Mouse (Mus musculus) spleen, adult 2 months (tissue): ENCODE results near the gene Elf4. TPM values are rescaled to one million over a fixed set of nuclear protein-coding genes. Genes with fewer than 3 reads are reported as not detected.

Source experiments
- DNase-seq, 2 experiments: peaks; one replicate each; pipeline versions ENCODE4 v3.0.0 to v3.0.0-alpha.2; 2012 to 2021; ENCODE audit warnings: low spot score in 2 of 2, low read depth in 1 of 2
- H3K27ac ChIP-seq: fragments of 200-500 bp; 2 replicates; pipeline ENCODE4 v1.5.1; 2012; ENCODE audit warnings: low read length, inconsistent platforms; ENCODE audit not compliant: insufficient read depth
- H3K27me3 ChIP-seq: fragments of 200-500 bp; 2 replicates; pipeline ENCODE4 v1.6.1; 2012; ENCODE audit warnings: mild to moderate bottlenecking, moderate library complexity, low read length, inconsistent platforms; ENCODE audit not compliant: control insufficient read depth, insufficient read depth
- H3K36me3 ChIP-seq: fragments of 200-500 bp; 2 replicates; pipeline ENCODE4 v1.6.1; 2012; ENCODE audit warnings: mild to moderate bottlenecking, low read length, inconsistent platforms; ENCODE audit not compliant: control insufficient read depth, insufficient read depth
- H3K4me1 ChIP-seq: fragments of 200-500 bp; 2 replicates; pipeline ENCODE4 v1.6.1; 2011; ENCODE audit warnings: inconsistent platforms; ENCODE audit not compliant: control insufficient read depth, insufficient read depth, insufficient read length
- H3K4me3 ChIP-seq: fragments of 200-500 bp; 2 replicates; pipeline ENCODE4 v1.5.1; 2011; ENCODE audit warnings: mild to moderate bottlenecking, inconsistent platforms; ENCODE audit not compliant: insufficient read depth, insufficient read length; ENCODE audit errors: extremely low read depth
- CTCF ChIP-seq: fragments of 200-500 bp; IDR thresholded peaks from 2 replicates; pipeline ENCODE4 v1.5.1; 2011; ENCODE audit warnings: mild to moderate bottlenecking, inconsistent platforms; ENCODE audit not compliant: insufficient read depth, insufficient read length, insufficient replicate concordance; ENCODE audit errors: extremely low read depth
- POLR2A ChIP-seq: fragments of 200-500 bp; IDR thresholded peaks from 2 replicates; pipeline ENCODE4 v1.6.1; 2011; ENCODE audit warnings: low read depth, low read length, inconsistent platforms
- WGBS: fragments of 180-500 bp; shearing (Covaris S2); methylation state at CpG from one replicate; pipeline ENCODE4 v1.1.7; 2018; 5-methylcytosine and 5-hydroxymethylcytosine counted together
- polyA plus RNA-seq: library from polyadenylated mRNA; depleted of rRNA; stranded (reverse); fragments of >200 nt; gene quantifications from 2 replicates; pipeline ENCODE4 v1.2.3, GENCODE M21; 2012; rRNA removed

Elf4 gene
- 42.0 and 46.3 TPM in 2 replicates for polyA plus RNA-seq

DNA sequence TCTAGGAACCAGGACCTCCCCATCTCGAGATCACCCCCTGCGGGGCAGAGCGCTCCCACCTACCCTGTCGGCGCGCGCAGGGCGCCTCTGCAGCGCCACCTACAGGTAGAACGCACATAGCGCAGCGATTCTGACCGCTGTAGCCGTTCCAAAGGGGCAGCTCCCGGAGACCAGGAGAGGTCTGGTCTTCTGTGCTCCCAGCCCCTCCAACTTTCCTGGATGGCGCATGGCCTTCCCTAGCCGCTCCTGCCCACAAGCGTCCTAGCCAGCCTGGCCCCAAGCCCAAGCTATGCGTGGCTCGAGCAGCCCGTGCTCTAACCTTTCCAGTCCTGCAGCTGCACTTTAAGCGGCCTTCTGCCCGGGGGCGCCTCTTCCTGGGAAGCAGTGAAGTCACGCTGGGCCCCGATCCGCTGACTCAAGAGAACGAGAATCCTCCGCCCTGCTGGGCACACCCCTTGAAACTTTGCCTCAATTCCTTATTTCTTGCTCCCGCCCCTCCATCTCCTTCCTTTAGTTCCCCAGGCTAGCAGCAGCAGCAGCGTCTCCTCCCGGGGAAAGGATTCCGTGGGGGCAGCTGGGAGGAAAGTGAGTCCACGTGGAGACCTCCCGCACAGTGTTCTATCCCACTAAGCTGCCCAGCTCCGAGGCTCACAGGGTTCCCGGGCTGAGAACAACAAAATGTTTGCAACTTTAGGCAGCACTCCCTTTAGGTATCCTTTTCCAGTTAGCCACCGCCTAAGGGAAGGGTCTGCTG is at the start of gene Elf4:
TSS of gene Elf4 (minus strand) at position 379 of the 754 bp plus-strand sequence.
- Histone ChIP-seq H3K27me3 (no peaks in the 10 kb centered on the region), H3K36me3 (no peaks in the 10 kb centered on the region), H3K27ac (no peak within 1 kb of the TSS), H3K4me1 (no peaks in the 10 kb centered on the region), H3K4me3 (peak within 1 kb of the TSS; percentile 50)
- peak; percentile 78; the same call in 1 of the 2 replicates for TF ChIP-seq CTCF
- no peak for TF ChIP-seq POLR2A
- 28% methylated on average over 38 of the region's 38 CpGs for WGBS
- peak in 1 of 2 experiments; percentile 48 for DNase-seq

DNA sequence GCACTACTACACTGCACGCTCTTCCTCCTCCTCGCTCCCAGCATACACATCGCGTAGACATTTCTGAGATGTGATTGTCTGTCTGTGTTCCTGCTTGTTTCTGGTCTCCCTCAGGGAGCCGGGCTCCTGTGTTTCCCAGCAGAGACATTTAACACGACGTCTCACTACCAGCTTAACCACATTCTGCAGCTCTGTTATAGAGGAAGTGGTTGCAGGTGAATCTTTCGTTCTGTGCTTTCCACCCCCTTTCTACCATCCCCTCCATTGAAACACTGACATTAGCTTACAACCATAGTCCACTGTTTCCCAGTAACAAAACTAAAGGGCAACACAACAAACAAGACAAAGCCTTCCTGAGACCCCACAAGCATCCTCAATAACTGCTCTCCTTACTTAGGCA is 30.8 kb upstream of the Elf4 start:
- WGBS = 67% methylated on average over 8 of the region's 8 CpGs
- TF ChIP-seq CTCF (no peak), POLR2A (no peak)
- no peaks in the 10 kb centered on the region for H3K4me1 ChIP-seq
- H3K27me3 ChIP-seq = no peaks in the 10 kb centered on the region
- DNase-seq = no peak
- no peak overlapping the region for H3K4me3 ChIP-seq
- peaks cover 2% of the 10 kb centered on the region; the same call in 1 of the 2 replicates for H3K36me3 ChIP-seq
- no peak overlapping the region for H3K27ac ChIP-seq

DNA sequence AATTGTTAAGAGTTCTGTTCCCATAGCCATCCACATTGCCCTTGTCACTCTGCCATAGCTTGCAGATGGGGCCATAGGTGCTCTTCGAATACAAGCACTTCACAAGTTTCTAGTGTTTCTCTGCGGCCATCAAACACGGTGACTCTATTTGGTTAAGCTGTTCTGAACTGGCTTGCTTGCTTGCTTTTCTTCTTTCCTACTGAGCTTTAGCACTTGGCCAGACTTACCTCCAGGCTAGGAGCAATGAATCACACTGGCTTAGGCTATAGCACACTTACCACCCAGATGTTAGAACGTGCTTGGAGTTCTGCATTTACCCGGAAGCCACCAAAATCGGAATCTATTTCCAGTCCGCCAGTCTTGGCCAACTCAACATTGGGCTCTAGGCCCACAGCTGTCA is 18.8 kb upstream of the Elf4 start:
- Histone ChIP-seq H3K27me3 (no peaks in the 10 kb centered on the region), H3K4me1 (no peaks in the 10 kb centered on the region), H3K36me3 (peaks cover 3% of the 10 kb centered on the region; the same call in 1 of the 2 replicates), H3K4me3 (no peak overlapping the region), H3K27ac (no peak overlapping the region)
- no peak for DNase-seq
- 91% methylated on average over 7 of the region's 7 CpGs for WGBS
- TF ChIP-seq CTCF (no peak), POLR2A (no peak)

DNA sequence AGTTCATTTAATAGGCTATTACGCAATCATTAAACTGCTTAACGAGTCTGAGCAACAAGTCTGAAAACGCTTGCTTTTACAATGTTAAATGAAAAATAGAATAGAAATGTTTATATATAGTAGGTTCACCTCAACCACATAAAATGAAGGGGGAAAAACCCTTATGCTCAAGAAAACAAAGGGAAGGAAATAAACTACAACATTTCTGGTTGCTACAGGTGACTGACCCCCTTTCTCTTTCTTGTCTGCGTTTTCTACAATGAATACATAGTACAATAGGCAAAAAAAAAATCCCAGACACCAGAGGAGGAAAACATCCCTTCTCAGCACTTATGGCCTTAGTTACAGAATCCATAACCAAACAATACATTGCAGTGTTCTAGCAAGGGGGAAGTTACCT is 18.2 kb upstream of the Elf4 start:
- H3K4me1 ChIP-seq = no peaks in the 10 kb centered on the region
- no peak overlapping the region for H3K4me3 ChIP-seq
- TF ChIP-seq POLR2A (no peak), CTCF (no peak)
- H3K27ac ChIP-seq = no peak overlapping the region
- 77% methylated on average over 4 of the region's 4 CpGs for WGBS
- no peaks in the 10 kb centered on the region for H3K27me3 ChIP-seq
- no peak for DNase-seq
- peaks cover 3% of the 10 kb centered on the region; the same call in 1 of the 2 replicates for H3K36me3 ChIP-seq

DNA sequence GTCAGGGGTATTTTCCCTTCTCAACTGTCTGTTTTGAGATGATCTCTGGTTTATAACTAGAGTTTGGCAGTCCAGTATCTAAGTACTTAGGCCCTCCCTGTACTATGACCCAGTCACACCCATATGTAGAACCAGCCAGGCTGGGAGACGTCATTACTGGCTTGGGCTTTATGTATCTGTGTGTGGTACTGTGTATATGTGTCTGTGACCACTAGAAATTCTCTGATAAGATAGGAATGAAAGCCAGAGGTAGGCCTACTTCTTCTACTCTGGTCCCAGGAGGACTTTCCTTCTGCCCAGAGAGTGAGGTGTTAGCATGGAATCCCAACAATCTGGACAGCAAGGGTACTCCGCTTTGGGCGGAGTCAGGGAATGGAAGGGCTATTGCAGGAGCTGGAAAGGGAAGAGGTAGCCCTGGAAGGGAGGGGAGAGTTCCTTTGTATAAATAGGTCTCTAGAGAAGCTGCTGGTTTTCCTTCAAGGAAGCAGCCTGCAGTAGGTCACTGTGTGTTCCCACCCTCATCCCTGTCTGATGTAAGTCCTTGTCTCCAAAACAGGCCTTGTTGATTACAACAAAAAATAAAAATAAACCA is 4.5 kb upstream of the Elf4 start:
- H3K27me3 ChIP-seq = no peaks in the 10 kb centered on the region
- H3K4me1 ChIP-seq = no peaks in the 10 kb centered on the region
- H3K27ac ChIP-seq = no peak overlapping the region
- DNase-seq = no peak
- WGBS = 89% methylated on average over 3 of the region's 3 CpGs
- TF ChIP-seq CTCF = no peak
- TF ChIP-seq POLR2A = no peak
- no peak overlapping the region for H3K4me3 ChIP-seq
- H3K36me3 ChIP-seq = no peaks in the 10 kb centered on the region

DNA sequence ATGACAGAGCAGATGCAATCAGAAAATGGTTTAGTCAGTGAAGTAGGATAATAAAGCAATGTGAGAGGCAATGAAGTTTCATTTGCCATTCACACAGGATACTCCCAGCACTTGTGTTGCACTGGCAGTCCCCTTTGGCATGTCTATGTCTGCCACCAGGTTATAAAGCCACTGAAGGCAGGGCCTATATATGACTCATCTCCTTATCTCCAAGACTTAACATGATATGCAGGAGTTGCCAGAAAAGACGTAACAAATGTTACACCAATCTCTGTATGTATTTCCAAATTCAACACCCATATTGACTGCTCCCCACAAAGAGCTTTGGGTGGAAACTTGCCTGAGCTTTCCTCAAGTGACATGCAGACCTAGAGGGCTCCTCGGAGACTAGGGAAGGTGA is 3.2 kb upstream of the Elf4 start:
- DNase-seq = no peak
- 78% methylated on average over 2 of the region's 2 CpGs for WGBS
- no peak for TF ChIP-seq CTCF
- TF ChIP-seq POLR2A = no peak

DNA sequence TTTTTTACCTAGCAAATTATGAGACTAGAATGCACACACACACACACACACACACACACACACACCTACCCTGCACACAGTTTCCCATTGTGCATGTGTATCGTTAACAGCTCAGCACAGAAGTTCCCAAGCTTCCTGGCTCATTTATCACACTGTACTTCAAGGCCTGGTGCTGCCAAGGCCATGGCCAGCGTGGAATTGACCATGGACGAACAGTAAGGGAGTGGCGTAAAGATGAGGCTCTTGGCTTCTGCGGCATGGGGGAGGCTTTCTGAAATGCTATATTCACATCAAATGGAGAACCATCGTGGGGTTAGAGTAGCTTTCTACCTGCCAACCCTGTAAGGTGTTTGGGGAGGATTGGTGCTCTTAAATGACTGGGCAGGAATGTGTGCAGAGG is 1.5 kb upstream of the Elf4 start:
- Histone ChIP-seq H3K4me1 (no peaks in the 10 kb centered on the region), H3K36me3 (no peaks in the 10 kb centered on the region), H3K27me3 (no peaks in the 10 kb centered on the region), H3K27ac (no peak overlapping the region), H3K4me3 (no peak overlapping the region)
- TF ChIP-seq CTCF = no peak
- TF ChIP-seq POLR2A = no peak
- no peak for DNase-seq
- 89% methylated on average over 6 of the region's 6 CpGs for WGBS

More for the DNA sequence above, 3.2 kb upstream of the Elf4 start:
- Histone ChIP-seq H3K4me3 (no peak overlapping the region), H3K27ac (no peak overlapping the region), H3K4me1 (no peaks in the 10 kb centered on the region), H3K27me3 (no peaks in the 10 kb centered on the region), H3K36me3 (no peaks in the 10 kb centered on the region)
